Comparison of ENCODE assay signal across 13 mouse cellular contexts in genomic region chr1:40181716-40182115, GRCm38 (mm10).
"Had no signal": no experiment of that assay in that cellular context is flagged by ENCODE, and none has a peak within 500 bp of the region (broad histone marks: within the 10 kb centered on the region; RNA-seq: fewer than 3 reads in every experiment).

No protein-coding gene starts in this region.

- H3K27ac ChIP-seq: layer of hippocampus, adult 2 months; limb, embryonic 12.5 days; liver, embryonic 14.5 days; midbrain, embryonic 12.5 days; neural tube, embryonic 13.5 days; stomach, embryonic 15.5 days had no signal

- H3K36me3 ChIP-seq: limb, embryonic 12.5 days; midbrain, embryonic 12.5 days; neural tube, embryonic 13.5 days; stomach, embryonic 15.5 days had no signal

- H3K4me2 ChIP-seq: limb, embryonic 12.5 days; midbrain, embryonic 12.5 days; neural tube, embryonic 13.5 days; stomach, embryonic 15.5 days had no signal

- H3K4me3 ChIP-seq: layer of hippocampus, adult 2 months; limb, embryonic 12.5 days; midbrain, embryonic 12.5 days; neural tube, embryonic 13.5 days; stomach, embryonic 15.5 days had no signal

- ATAC-seq: midbrain, embryonic 16.5 days had no signal

- H3K27me3 ChIP-seq: midbrain, embryonic 12.5 days; neural tube, embryonic 13.5 days; stomach, embryonic 15.5 days had no signal

- DNase-seq: kidney, postnatal 10 days; kidney, postnatal 4 days; lung, adult 18-20 months; retina, postnatal 1 day; right cerebral cortex, postnatal 4 days; thymus, postnatal 36 days had no signal

- H3K9ac ChIP-seq: limb, embryonic 12.5 days; liver, embryonic 14.5 days; midbrain, embryonic 12.5 days; neural tube, embryonic 13.5 days; stomach, embryonic 15.5 days had no signal

- H3K4me1 ChIP-seq: limb, embryonic 12.5 days; midbrain, embryonic 12.5 days; neural tube, embryonic 13.5 days; stomach, embryonic 15.5 days had no signal

- H3K9me3 ChIP-seq: limb, embryonic 12.5 days; midbrain, embryonic 12.5 days; stomach, embryonic 15.5 days had no signal
